Mouse (Mus musculus): ENCODE measurements around the gene Dlg3.

DNA sequence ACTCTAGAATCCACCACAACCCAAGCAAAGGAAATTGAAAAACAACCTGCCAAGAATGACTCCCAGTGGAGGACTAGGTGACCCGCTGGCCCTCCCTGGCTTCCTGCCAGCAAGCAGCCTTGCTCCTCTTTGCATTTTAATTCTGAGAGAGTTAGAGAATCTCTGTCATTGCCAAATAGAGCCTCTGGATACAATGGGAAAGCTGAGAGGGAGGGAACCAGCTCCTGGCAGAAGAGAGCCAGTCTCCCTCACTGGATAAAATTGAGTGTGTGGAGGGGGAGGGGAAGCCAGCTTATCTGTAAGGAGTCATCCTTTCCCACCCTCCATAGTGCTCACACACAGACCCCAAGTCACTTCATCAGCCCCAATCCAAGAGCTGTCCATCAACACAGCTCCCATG lies 38.6 kb upstream of the Dlg3 start:
- no peak for TF ChIP-seq CTCF (IDR thresholded peaks at IDR 0.05; ENCODE audit: extremely low read depth, insufficient read depth, insufficient read length, insufficient replicate concordance)
- TF ChIP-seq POLR2A (IDR thresholded peaks at IDR 0.05; ENCODE audit: low read depth, low read length), result no peak

Measured in spleen, adult 2 months (tissue).